Mouse (Mus musculus) gastrocnemius, postnatal 36 days (tissue): ENCODE results near the gene Olfr1214. TPM values are rescaled to one million over a fixed set of nuclear protein-coding genes. Genes with fewer than 3 reads are reported as not detected.
"Not testable (repeated sequence)": the region's sequence is repeated elsewhere in the genome, so short reads cannot be mapped to it uniquely, and the experiment has no call there.

Experiments
- DNase-seq, 2 experiments: peaks; one replicate each; pipeline ENCODE4 v3.0.0; 2022
- intact Hi-C: fragments of 180-260 bp; cut with DNase I; formaldehyde crosslinking; loops from one replicate; pipeline ENCODE4 v1.15.1; 2025
- long read RNA-seq, 2 experiments: library from polyadenylated mRNA; stranded (forward); transcript quantifications; one replicate each; pipeline ENCODE4 v2.0.0; 2021
- total RNA-seq, 2 experiments: library from RNA; stranded (reverse); gene quantifications; 2 replicates each; pipeline ENCODE4 v1.2.3; 2021

Olfr1214 gene
- not detected for total RNA-seq
- long read RNA-seq, experiment 1, result 0 reads
- long read RNA-seq, experiment 2, result 0 reads

DNA sequence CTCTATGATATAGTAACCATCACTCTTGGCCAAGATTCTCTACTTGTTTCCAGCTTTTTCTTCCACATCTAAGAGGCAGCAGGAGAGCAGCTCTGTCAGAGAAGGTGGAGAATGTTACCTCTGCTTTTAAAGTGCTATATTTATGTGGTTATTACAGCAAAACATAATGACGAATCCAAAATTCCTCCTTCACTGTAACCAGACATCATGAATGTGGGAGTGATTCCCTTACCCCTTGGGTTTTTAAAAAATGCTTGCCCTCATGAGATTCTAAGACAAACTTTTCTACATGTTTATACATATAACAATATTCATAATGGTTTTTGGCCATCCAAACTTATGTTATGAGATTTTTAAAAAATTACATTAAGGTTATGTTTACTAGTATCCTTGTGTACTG lies at the start of gene Olfr1214:
Gene Olfr1214, minus strand, starts transcription at position 101 of the 400 bp plus-strand sequence.
- DNase-seq, result no peak
- intact Hi-C loops, result no loop called here

DNA sequence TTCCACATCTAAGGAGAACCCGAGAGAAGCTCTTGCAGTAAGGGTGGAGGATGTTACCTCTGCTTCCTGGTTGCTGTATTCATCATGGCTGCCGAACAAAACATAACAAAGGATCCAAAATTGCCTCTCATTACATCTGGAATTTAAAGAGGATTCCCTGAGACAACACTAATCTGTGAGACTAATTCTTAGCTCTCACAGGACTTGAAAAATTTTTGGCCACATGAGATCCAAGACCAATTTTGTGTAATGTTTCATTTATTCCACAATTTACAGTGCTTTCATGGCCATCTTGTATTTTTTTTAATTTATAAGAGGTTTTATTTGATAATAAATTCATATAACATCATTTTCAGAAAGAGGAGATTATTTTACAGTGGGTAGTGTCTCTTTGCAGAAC lies 39.5 kb upstream of the Olfr1214 start, which contains the start of gene Olfr1217:
Gene Olfr1217, minus strand, starts transcription at position 101 of the 400 bp plus-strand sequence.
- DNase-seq, result no peak
- intact Hi-C loops, result no loop called here

DNA sequence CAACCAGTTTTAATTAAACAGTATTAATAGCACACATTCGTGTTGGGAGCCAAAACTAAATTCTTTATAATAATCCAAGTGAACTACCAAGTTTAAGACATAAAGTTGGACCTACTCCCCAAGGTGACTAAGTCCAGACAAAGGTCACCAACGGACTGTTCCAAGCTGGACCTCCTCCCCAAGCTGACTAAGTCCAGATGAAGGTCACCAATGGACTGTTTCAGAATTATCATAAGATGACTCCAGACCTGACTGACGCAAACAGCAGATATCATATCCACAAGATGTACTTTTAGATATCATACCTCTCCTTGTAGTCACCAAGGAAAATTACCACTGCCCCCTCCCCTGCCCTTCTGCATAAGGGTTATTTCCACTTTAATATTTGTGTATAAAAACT lies 29.0 kb upstream of the Olfr1214 start:
- DNase-seq, intact Hi-C loops: not testable (repeated sequence)

GRCm38 (mm10) chr2:89018240-89018639 lies 25.8 kb upstream of the Olfr1214 start, which contains the start of gene Olfr1216:
Gene Olfr1216, minus strand, starts transcription at chr2:89018340.
- DNase-seq, result no peak
- intact Hi-C loops, result no loop called here

DNA sequence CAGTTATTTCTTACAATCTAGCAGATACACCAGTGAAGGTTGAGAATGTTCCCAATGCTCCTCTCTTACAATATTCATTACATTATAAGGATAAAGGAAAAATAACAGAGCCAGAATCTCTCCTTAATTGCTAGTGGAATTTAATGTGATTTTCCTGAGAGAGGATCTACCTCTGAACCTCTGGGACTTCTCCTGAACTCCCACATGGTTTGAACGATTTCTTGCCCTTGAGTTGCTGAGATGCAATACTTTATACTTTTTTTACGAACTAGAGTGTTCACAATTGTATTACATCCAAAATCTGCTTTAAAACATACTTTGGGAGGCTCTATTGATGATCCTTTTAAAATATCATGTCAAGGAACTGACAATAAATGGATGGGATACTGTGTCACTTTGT lies 14.4 kb upstream of the Olfr1214 start, which contains the start of gene Olfr1215:
Gene Olfr1215, minus strand, starts transcription at position 101 of the 400 bp plus-strand sequence.
- no peak for DNase-seq
- intact Hi-C loops, result no loop called here

GRCm38 (mm10) chr2:88980181-88980580 lies 12.3 kb downstream of the Olfr1214 start, which contains the start of gene Gm13762:
Gene Gm13762, minus strand, starts transcription at chr2:88980281.
- DNase-seq, result no peak
- intact Hi-C loops, result no loop called here

DNA sequence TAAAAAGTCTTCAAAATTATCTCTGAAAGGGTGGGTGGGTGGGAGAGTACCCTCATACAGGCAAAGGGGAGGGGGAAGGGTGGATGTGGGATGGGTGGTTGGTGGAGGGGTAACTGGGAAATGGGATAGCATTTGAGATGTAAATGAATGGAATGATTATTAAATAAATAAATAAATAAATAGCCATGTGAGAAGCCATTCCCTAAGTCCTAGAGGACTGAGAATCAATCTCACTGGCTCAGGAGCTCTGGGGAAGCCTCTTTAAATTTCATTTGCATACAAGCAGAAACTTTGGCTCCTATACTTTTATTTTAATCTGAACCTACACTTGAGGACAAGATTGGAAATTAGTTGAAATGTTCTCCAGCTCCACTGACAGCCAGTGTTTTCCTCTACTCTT lies 38.8 kb downstream of the Olfr1214 start, which contains the start of gene Olfr1212:
Gene Olfr1212, plus strand, starts transcription at position 301 of the 400 bp plus-strand sequence.
- intact Hi-C loops, result no loop called here
- no peak for DNase-seq

DNA sequence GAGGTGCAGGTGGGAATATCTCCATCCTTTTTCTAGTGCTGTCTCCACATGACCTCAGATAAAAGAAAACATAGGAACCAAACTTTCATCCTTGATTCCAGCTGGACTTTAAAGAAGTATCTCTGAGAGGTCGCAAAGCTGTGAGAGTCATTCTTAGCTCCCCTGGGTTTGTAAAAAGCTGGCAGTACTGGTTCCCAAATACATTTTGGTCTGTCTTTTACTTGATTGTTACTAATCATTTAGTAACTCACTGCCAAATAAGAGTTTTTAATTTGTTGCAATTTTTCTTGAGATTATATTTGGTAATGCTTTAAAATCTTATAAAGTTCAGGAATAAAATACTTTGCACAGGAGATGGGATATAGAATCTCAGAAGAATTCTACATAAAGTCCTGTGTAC lies 54.4 kb downstream of the Olfr1214 start, which contains the start of gene Olfr1211:
Gene Olfr1211, minus strand, starts transcription at position 101 of the 400 bp plus-strand sequence.
- no peak for DNase-seq
- intact Hi-C loops, result no loop called here

Other genes starting within 250 kb of the Olfr1214 start
- not detected for gene Olfr1198, start 241.3 kb downstream of the Olfr1214 start, total RNA-seq
- not detected for gene Olfr1199, start 232.2 kb downstream of the Olfr1214 start, total RNA-seq
- not detected for gene Olfr1200, start 222.2 kb downstream of the Olfr1214 start, total RNA-seq
- not detected for gene Olfr1201, start 199.6 kb downstream of the Olfr1214 start, total RNA-seq
- gene Olfr1202, start 178.2 kb downstream of the Olfr1214 start, total RNA-seq, result not detected
- gene Olfr1205, start 162.9 kb downstream of the Olfr1214 start, total RNA-seq, result not detected
- gene Olfr1204, start 143.4 kb downstream of the Olfr1214 start, total RNA-seq, result not detected
- gene Olfr1206, start 129.4 kb downstream of the Olfr1214 start, total RNA-seq, result not detected
- gene Olfr1208, start 90.3 kb downstream of the Olfr1214 start, total RNA-seq, result not detected
- gene Olfr1209, start 77.5 kb downstream of the Olfr1214 start, total RNA-seq, result not detected
- not detected for gene Olfr1211, start 54.5 kb downstream of the Olfr1214 start, total RNA-seq
- gene Olfr1212, start 38.7 kb downstream of the Olfr1214 start, total RNA-seq, result not detected
- gene Gm13762, start 12.4 kb downstream of the Olfr1214 start, total RNA-seq, result not detected
- gene Olfr1215, start 14.3 kb upstream of the Olfr1214 start, total RNA-seq, result not detected
- gene Olfr1216, start 25.7 kb upstream of the Olfr1214 start, total RNA-seq, result not detected
- gene Olfr1217, start 39.4 kb upstream of the Olfr1214 start, total RNA-seq, result not detected
- gene Olfr1218, start 68.5 kb upstream of the Olfr1214 start, total RNA-seq, result not detected
- gene Olfr1219, start 90.9 kb upstream of the Olfr1214 start, total RNA-seq, result not detected
- not detected for gene Olfr1220, start 114.2 kb upstream of the Olfr1214 start, total RNA-seq
- gene Olfr1221, start 124.6 kb upstream of the Olfr1214 start, total RNA-seq, result not detected
- not detected for gene Olfr1222, start 140.4 kb upstream of the Olfr1214 start, total RNA-seq
- gene Olfr1223, start 158.9 kb upstream of the Olfr1214 start, total RNA-seq, result not detected
- gene Olfr1224-ps1, start 171.4 kb upstream of the Olfr1214 start, total RNA-seq, result not detected
- not detected for gene Olfr1225, start 182.0 kb upstream of the Olfr1214 start, total RNA-seq
- not detected for gene Olfr1226, start 207.4 kb upstream of the Olfr1214 start, total RNA-seq